Mouse (Mus musculus): Measurements from ENCODE around the gene Tstd1. TPM values are rescaled to one million over a fixed set of nuclear protein-coding genes. Genes with fewer than 3 reads are reported as not detected.

Gene Tstd1
- total and polyA plus RNA-seq, 2 experiments from 2014 or later = 1.1 TPM; not detected in 1

- no peak overlapping the region for H3K4me3 ChIP-seq (ENCODE audit: low read depth, low read length)
- no peak overlapping the region for H3K27ac ChIP-seq (ENCODE audit: low read depth)
- DNase-seq (ENCODE audit: low spot score) (no peak), ATAC-seq (ENCODE audit: insufficient read depth, low read depth) (no peak)
- H3K4me2 ChIP-seq (ENCODE audit: low read depth, low read length) = no peak overlapping the region
- H3K4me1 ChIP-seq (ENCODE audit: control insufficient read depth, insufficient read depth) = peaks cover 10% of the 10 kb centered on the region
- TF ChIP-seq CTCF (IDR thresholded peaks at IDR 0.05; ENCODE audit: low read depth) (no peak), EP300 (IDR thresholded peaks at IDR 0.05; ENCODE audit: low read depth) (no peak)
- H3K9ac ChIP-seq (replicated peaks; ENCODE audit: low read depth, low read length) = no peak overlapping the region
- 88% methylated on average over 3 of the region's 3 CpGs for WGBS
- H3K36me3 ChIP-seq (replicated peaks; ENCODE audit: control insufficient read depth, insufficient read depth, low read length) = peaks cover 39% of the 10 kb centered on the region
- no peaks in the 10 kb centered on the region for H3K27me3 ChIP-seq (ENCODE audit: control insufficient read depth, insufficient read depth, low read length)
- no peaks in the 10 kb centered on the region for H3K9me3 ChIP-seq (replicated peaks; ENCODE audit: control insufficient read depth, low read length)
Observed at GRCm38 (mm10) chr1:171463133-171463532, 44.5 kb downstream of the Tstd1 start.

- DNase-seq (ENCODE audit: low spot score) (no peak), ATAC-seq (ENCODE audit: insufficient read depth, low read depth) (no peak)
- H3K27ac ChIP-seq (ENCODE audit: low read depth) = no peak overlapping the region
- H3K4me3 ChIP-seq (ENCODE audit: low read depth, low read length) = no peak overlapping the region
- H3K9me3 ChIP-seq (replicated peaks; ENCODE audit: control insufficient read depth, low read length) = no peaks in the 10 kb centered on the region
- peaks cover 33% of the 10 kb centered on the region for H3K36me3 ChIP-seq (replicated peaks; ENCODE audit: control insufficient read depth, insufficient read depth, low read length)
- H3K9ac ChIP-seq (replicated peaks; ENCODE audit: low read depth, low read length) = no peak overlapping the region
- H3K27me3 ChIP-seq (ENCODE audit: control insufficient read depth, insufficient read depth, low read length) = no peaks in the 10 kb centered on the region
- H3K4me1 ChIP-seq (ENCODE audit: control insufficient read depth, insufficient read depth) = peaks cover 10% of the 10 kb centered on the region
- 91% methylated on average over 5 of the region's 5 CpGs for WGBS
- H3K4me2 ChIP-seq (ENCODE audit: low read depth, low read length) = no peak overlapping the region
- TF ChIP-seq CTCF (IDR thresholded peaks at IDR 0.05; ENCODE audit: low read depth) = no peak
- TF ChIP-seq EP300 (IDR thresholded peaks at IDR 0.05; ENCODE audit: low read depth) = no peak
Observed at GRCm38 (mm10) chr1:171465749-171466412, 47.2 kb downstream of the Tstd1 start.

GRCm38 (mm10) chr1:171466565-171466964 lies 47.9 kb downstream of the Tstd1 start:
- TF ChIP-seq CTCF (IDR thresholded peaks at IDR 0.05; ENCODE audit: low read depth) (no peak), EP300 (IDR thresholded peaks at IDR 0.05; ENCODE audit: low read depth) (no peak)
- DNase-seq (ENCODE audit: low spot score) (no peak), ATAC-seq (ENCODE audit: insufficient read depth, low read depth) (no peak)
- Histone ChIP-seq H3K4me3 (ENCODE audit: low read depth, low read length) (no peak overlapping the region), H3K27ac (ENCODE audit: low read depth) (no peak overlapping the region), H3K9ac (replicated peaks; ENCODE audit: low read depth, low read length) (no peak overlapping the region), H3K9me3 (replicated peaks; ENCODE audit: control insufficient read depth, low read length) (no peaks in the 10 kb centered on the region), H3K4me1 (ENCODE audit: control insufficient read depth, insufficient read depth) (peaks cover 10% of the 10 kb centered on the region), H3K27me3 (ENCODE audit: control insufficient read depth, insufficient read depth, low read length) (no peaks in the 10 kb centered on the region), H3K36me3 (replicated peaks; ENCODE audit: control insufficient read depth, insufficient read depth, low read length) (peaks cover 26% of the 10 kb centered on the region), H3K4me2 (ENCODE audit: low read depth, low read length) (no peak overlapping the region)
- WGBS = 74% methylated on average over 4 of the region's 4 CpGs

- no peak overlapping the region for H3K4me3 ChIP-seq (ENCODE audit: low read depth, low read length)
- peak overlapping the region; percentile 21 for H3K4me2 ChIP-seq (ENCODE audit: low read depth, low read length)
- ATAC-seq (ENCODE audit: insufficient read depth, low read depth) = peak; percentile 76; the same call in 1 of the 2 replicates
- H3K4me1 ChIP-seq (ENCODE audit: control insufficient read depth, insufficient read depth) = peaks cover 10% of the 10 kb centered on the region
- H3K36me3 ChIP-seq (replicated peaks; ENCODE audit: control insufficient read depth, insufficient read depth, low read length) = no peaks in the 10 kb centered on the region
- TF ChIP-seq CTCF (IDR thresholded peaks at IDR 0.05; ENCODE audit: low read depth) (no peak), EP300 (IDR thresholded peaks at IDR 0.05; ENCODE audit: low read depth) (no peak)
- 44% methylated on average over 3 of the region's 3 CpGs for WGBS
- H3K9me3 ChIP-seq (replicated peaks; ENCODE audit: control insufficient read depth, low read length) = no peaks in the 10 kb centered on the region
- H3K9ac ChIP-seq (replicated peaks; ENCODE audit: low read depth, low read length) = no peak overlapping the region
- DNase-seq (ENCODE audit: low spot score) = no peak
- H3K27me3 ChIP-seq (ENCODE audit: control insufficient read depth, insufficient read depth, low read length) = no peaks in the 10 kb centered on the region
- H3K27ac ChIP-seq (ENCODE audit: low read depth) = peak overlapping the region; percentile 36
Observed at GRCm38 (mm10) chr1:171469678-171470077, 51.0 kb downstream of the Tstd1 start.

Other genes starting within 250 kb of the Tstd1 start
- gene Pcp4l1, start 222.6 kb upstream of the Tstd1 start, total RNA-seq (2014; rRNA removed; ENCODE audit: low replicate concordance) = 40.2 and 48.7 TPM in 2 replicates
- 161 and 164 TPM in 2 replicates for gene Pcp4l1, start 222.6 kb upstream of the Tstd1 start, polyA plus RNA-seq (2015; fragmentation: Nextera tagmentation; extraction: Ambion mirVana)
- not detected in 2 replicates for gene Nr1i3, start 204.9 kb upstream of the Tstd1 start, total RNA-seq (2014; rRNA removed; ENCODE audit: low replicate concordance)
- gene Nr1i3, start 204.9 kb upstream of the Tstd1 start, polyA plus RNA-seq (2015; fragmentation: Nextera tagmentation; extraction: Ambion mirVana) = 0.27 and 0.30 TPM in 2 replicates
- gene Tomm40l, start 196.4 kb upstream of the Tstd1 start, total RNA-seq (2014; rRNA removed; ENCODE audit: low replicate concordance) = 82.0 and 97.7 TPM in 2 replicates
- 56.0 and 64.6 TPM in 2 replicates for gene Tomm40l, start 196.4 kb upstream of the Tstd1 start, polyA plus RNA-seq (2015; fragmentation: Nextera tagmentation; extraction: Ambion mirVana)
- gene Apoa2, start 193.8 kb upstream of the Tstd1 start, total RNA-seq (2014; rRNA removed; ENCODE audit: low replicate concordance) = 14.5 TPM in 1 of 2 replicates, not detected in the other
- gene Apoa2, start 193.8 kb upstream of the Tstd1 start, polyA plus RNA-seq (2015; fragmentation: Nextera tagmentation; extraction: Ambion mirVana) = 4.0 and 4.5 TPM in 2 replicates
- gene Fcer1g, start 184.5 kb upstream of the Tstd1 start, total RNA-seq (2014; rRNA removed; ENCODE audit: low replicate concordance) = 22.7 and 60.5 TPM in 2 replicates
- 24.6 TPM in 2 replicates for gene Fcer1g, start 184.5 kb upstream of the Tstd1 start, polyA plus RNA-seq (2015; fragmentation: Nextera tagmentation; extraction: Ambion mirVana)
- 4.1 and 5.5 TPM in 2 replicates for gene Adamts4, start 168.5 kb upstream of the Tstd1 start, total RNA-seq (2014; rRNA removed; ENCODE audit: low replicate concordance)
- 3.8 and 3.9 TPM in 2 replicates for gene Adamts4, start 168.5 kb upstream of the Tstd1 start, polyA plus RNA-seq (2015; fragmentation: Nextera tagmentation; extraction: Ambion mirVana)
- gene Ndufs2, start 167.5 kb upstream of the Tstd1 start, total RNA-seq (2014; rRNA removed; ENCODE audit: low replicate concordance) = 962 and 1,127 TPM in 2 replicates
- gene Ndufs2, start 167.5 kb upstream of the Tstd1 start, polyA plus RNA-seq (2015; fragmentation: Nextera tagmentation; extraction: Ambion mirVana) = 998 and 1,009 TPM in 2 replicates
- gene B4galt3, start 148.5 kb upstream of the Tstd1 start, total RNA-seq (2014; rRNA removed; ENCODE audit: low replicate concordance) = 28.9 and 55.0 TPM in 2 replicates
- gene B4galt3, start 148.5 kb upstream of the Tstd1 start, polyA plus RNA-seq (2015; fragmentation: Nextera tagmentation; extraction: Ambion mirVana) = 32.6 and 34.3 TPM in 2 replicates
- gene Ppox, start 137.7 kb upstream of the Tstd1 start, total RNA-seq (2014; rRNA removed; ENCODE audit: low replicate concordance) = 32.7 and 52.4 TPM in 2 replicates
- gene Ppox, start 137.7 kb upstream of the Tstd1 start, polyA plus RNA-seq (2015; fragmentation: Nextera tagmentation; extraction: Ambion mirVana) = 24.3 and 24.6 TPM in 2 replicates
- 20.0 and 27.3 TPM in 2 replicates for gene Usp21, start 130.9 kb upstream of the Tstd1 start, total RNA-seq (2014; rRNA removed; ENCODE audit: low replicate concordance)
- 30.6 and 32.3 TPM in 2 replicates for gene Usp21, start 130.9 kb upstream of the Tstd1 start, polyA plus RNA-seq (2015; fragmentation: Nextera tagmentation; extraction: Ambion mirVana)
- gene Ufc1, start 123.8 kb upstream of the Tstd1 start, total RNA-seq (2014; rRNA removed; ENCODE audit: low replicate concordance) = 74.9 and 140 TPM in 2 replicates
- 109 and 113 TPM in 2 replicates for gene Ufc1, start 123.8 kb upstream of the Tstd1 start, polyA plus RNA-seq (2015; fragmentation: Nextera tagmentation; extraction: Ambion mirVana)
- 20.8 and 27.1 TPM in 2 replicates for gene Dedd, start 89.7 kb upstream of the Tstd1 start, total RNA-seq (2014; rRNA removed; ENCODE audit: low replicate concordance)
- 30.0 and 31.7 TPM in 2 replicates for gene Dedd, start 89.7 kb upstream of the Tstd1 start, polyA plus RNA-seq (2015; fragmentation: Nextera tagmentation; extraction: Ambion mirVana)
- gene Nit1, start 73.2 kb upstream of the Tstd1 start, total RNA-seq (2014; rRNA removed; ENCODE audit: low replicate concordance) = 39.6 and 41.5 TPM in 2 replicates
- 31.4 and 35.2 TPM in 2 replicates for gene Nit1, start 73.2 kb upstream of the Tstd1 start, polyA plus RNA-seq (2015; fragmentation: Nextera tagmentation; extraction: Ambion mirVana)
- gene Pfdn2, start 73.2 kb upstream of the Tstd1 start, total RNA-seq (2014; rRNA removed; ENCODE audit: low replicate concordance) = 9.3 and 9.7 TPM in 2 replicates
- 81.8 and 94.7 TPM in 2 replicates for gene Pfdn2, start 73.2 kb upstream of the Tstd1 start, polyA plus RNA-seq (2015; fragmentation: Nextera tagmentation; extraction: Ambion mirVana)
- gene Klhdc9, start 58.1 kb upstream of the Tstd1 start, total RNA-seq (2014; rRNA removed; ENCODE audit: low replicate concordance) = 0.19 and 3.2 TPM in 2 replicates
- 1.1 TPM in 2 replicates for gene Klhdc9, start 58.1 kb upstream of the Tstd1 start, polyA plus RNA-seq (2015; fragmentation: Nextera tagmentation; extraction: Ambion mirVana)
- gene Nectin4, start 48.8 kb upstream of the Tstd1 start, total RNA-seq (2014; rRNA removed; ENCODE audit: low replicate concordance) = 2.7 TPM in 1 of 2 replicates, not detected in the other
- gene Nectin4, start 48.8 kb upstream of the Tstd1 start, polyA plus RNA-seq (2015; fragmentation: Nextera tagmentation; extraction: Ambion mirVana) = 0.07 and 0.14 TPM in 2 replicates
- gene Arhgap30, start 29.9 kb upstream of the Tstd1 start, total RNA-seq (2014; rRNA removed; ENCODE audit: low replicate concordance) = 1.6 and 3.4 TPM in 2 replicates
- 0.52 and 0.79 TPM in 2 replicates for gene Arhgap30, start 29.9 kb upstream of the Tstd1 start, polyA plus RNA-seq (2015; fragmentation: Nextera tagmentation; extraction: Ambion mirVana)
- gene Usf1, start 7.6 kb upstream of the Tstd1 start, total RNA-seq (2014; rRNA removed; ENCODE audit: low replicate concordance) = 80.2 and 82.0 TPM in 2 replicates
- 47.7 and 48.8 TPM in 2 replicates for gene Usf1, start 7.6 kb upstream of the Tstd1 start, polyA plus RNA-seq (2015; fragmentation: Nextera tagmentation; extraction: Ambion mirVana)
- gene F11r, start 18.7 kb downstream of the Tstd1 start, total RNA-seq (2014; rRNA removed; ENCODE audit: low replicate concordance) = 45.6 and 75.5 TPM in 2 replicates
- 75.8 and 78.3 TPM in 2 replicates for gene F11r, start 18.7 kb downstream of the Tstd1 start, polyA plus RNA-seq (2015; fragmentation: Nextera tagmentation; extraction: Ambion mirVana)
- gene Alyref2, start 84.6 kb downstream of the Tstd1 start, total RNA-seq (2014; rRNA removed; ENCODE audit: low replicate concordance) = 8.0 and 10.0 TPM in 2 replicates
- 13.5 and 14.6 TPM in 2 replicates for gene Alyref2, start 84.6 kb downstream of the Tstd1 start, polyA plus RNA-seq (2015; fragmentation: Nextera tagmentation; extraction: Ambion mirVana)
- not detected in 2 replicates for gene Itln1, start 116.4 kb downstream of the Tstd1 start, total RNA-seq (2014; rRNA removed; ENCODE audit: low replicate concordance)
- gene Itln1, start 116.4 kb downstream of the Tstd1 start, polyA plus RNA-seq (2015; fragmentation: Nextera tagmentation; extraction: Ambion mirVana) = not detected in 2 replicates
- 1.0 and 4.0 TPM in 2 replicates for gene Cd244a, start 140.3 kb downstream of the Tstd1 start, total RNA-seq (2014; rRNA removed; ENCODE audit: low replicate concordance)
- 0.16 and 0.33 TPM in 2 replicates for gene Cd244a, start 140.3 kb downstream of the Tstd1 start, polyA plus RNA-seq (2015; fragmentation: Nextera tagmentation; extraction: Ambion mirVana)
- 0.31 TPM in 1 of 2 replicates, not detected in the other for gene Ly9, start 188.5 kb downstream of the Tstd1 start, total RNA-seq (2014; rRNA removed; ENCODE audit: low replicate concordance)
- gene Ly9, start 188.5 kb downstream of the Tstd1 start, polyA plus RNA-seq (2015; fragmentation: Nextera tagmentation; extraction: Ambion mirVana) = 0.18 and 0.21 TPM in 2 replicates
- gene Slamf7, start 234.2 kb downstream of the Tstd1 start, total RNA-seq (2014; rRNA removed; ENCODE audit: low replicate concordance) = not detected in 2 replicates
- 0.12 and 0.14 TPM in 2 replicates for gene Slamf7, start 234.2 kb downstream of the Tstd1 start, polyA plus RNA-seq (2015; fragmentation: Nextera tagmentation; extraction: Ambion mirVana)